Mouse (Mus musculus) stomach, postnatal 0 days (tissue): ENCODE measurements around the gene Psme4.

Source experiments
- CTCF ChIP-seq: IDR thresholded peaks from 2 replicates; pipeline ENCODE4 v1.5.1; 2016; ENCODE audit warnings: antibody characterized with exemption, low read depth, mild to moderate bottlenecking, moderate library complexity
- EP300 ChIP-seq: optimal IDR thresholded peaks from 2 replicates; pipeline ENCODE3; 2016; ENCODE audit warnings: antibody characterized with exemption

- TF ChIP-seq CTCF (no peak), EP300 (no peak)
Observed at GRCm38 (mm10) chr11:30749587-30749986, 21.9 kb upstream of the Psme4 start.
